Comparison of ENCODE assay signal across 19 mouse cellular contexts in the genomic region with DNA sequence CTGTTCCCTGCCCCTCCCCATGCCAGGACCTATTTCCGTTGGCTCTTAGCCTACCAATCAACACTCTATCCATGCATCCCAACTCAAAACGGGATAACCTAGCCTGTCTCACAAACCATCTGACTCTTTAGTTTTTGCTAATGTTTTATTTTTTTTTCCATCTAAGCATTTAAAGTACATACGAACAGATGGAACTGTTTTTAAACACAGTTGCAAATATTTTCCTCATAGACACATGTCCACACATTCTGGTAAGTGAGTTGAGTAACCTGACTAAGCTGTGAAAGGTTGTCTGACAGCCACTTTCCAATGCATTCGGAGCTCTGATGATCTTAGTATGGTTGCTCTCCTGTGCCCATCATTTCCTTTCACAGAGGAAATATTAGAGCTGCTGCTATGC.
"Had no signal": no experiment of that assay in that cellular context is flagged by ENCODE, and none has a peak within 500 bp of the region (broad histone marks: within the 10 kb centered on the region; RNA-seq: fewer than 3 reads in every experiment).

No protein-coding gene starts in this region.

- H3K9me3 ChIP-seq: liver, embryonic 15.5 days; lung, embryonic 15.5 days; midbrain, embryonic 13.5 days; midbrain, embryonic 15.5 days; neural tube, embryonic 12.5 days had no signal

- DNase-seq: liver, postnatal 0 days; lung, adult 2 months; lung, postnatal 10 days; lung, postnatal 36 days; retina, postnatal 1 day; right cerebral cortex, adult 18-20 months; right cerebral cortex, postnatal 25 days; right cerebral cortex, postnatal 4 days; spleen, adult 18-20 months; thymus, adult 2 months; thymus, postnatal 36 days had no signal

- H3K27me3 ChIP-seq: liver, embryonic 15.5 days; lung, embryonic 15.5 days; megakaryocyte, embryonic 14.5 days; midbrain, embryonic 13.5 days; midbrain, embryonic 15.5 days; neural tube, embryonic 12.5 days had no signal

- H3K9ac ChIP-seq: liver, embryonic 15.5 days; liver, postnatal 0 days; lung, embryonic 15.5 days; midbrain, embryonic 13.5 days; midbrain, embryonic 15.5 days; neural tube, embryonic 12.5 days had no signal

- H3K27ac ChIP-seq: liver, embryonic 15.5 days; lung, embryonic 15.5 days; macrophage; midbrain, embryonic 13.5 days; midbrain, embryonic 15.5 days; neural tube, embryonic 12.5 days had no signal

- H3K4me3 ChIP-seq: liver, embryonic 15.5 days; lung, embryonic 15.5 days; megakaryocyte, embryonic 14.5 days; midbrain, embryonic 13.5 days; midbrain, embryonic 15.5 days; neural tube, embryonic 12.5 days had no signal

- H3K36me3 ChIP-seq: liver, embryonic 15.5 days; lung, embryonic 15.5 days; midbrain, embryonic 13.5 days; midbrain, embryonic 15.5 days; neural tube, embryonic 12.5 days had no signal

- ATAC-seq: liver, postnatal 0 days; midbrain, embryonic 13.5 days; midbrain, embryonic 15.5 days had no signal

- H3K4me1 ChIP-seq: liver, embryonic 15.5 days; lung, embryonic 15.5 days; megakaryocyte, embryonic 14.5 days; midbrain, embryonic 13.5 days; midbrain, embryonic 15.5 days; neural tube, embryonic 12.5 days had no signal

- H3K4me2 ChIP-seq: liver, embryonic 15.5 days; lung, embryonic 15.5 days; midbrain, embryonic 11.5 days; midbrain, embryonic 13.5 days; midbrain, embryonic 15.5 days; neural tube, embryonic 12.5 days had no signal
